In the genomic region with DNA sequence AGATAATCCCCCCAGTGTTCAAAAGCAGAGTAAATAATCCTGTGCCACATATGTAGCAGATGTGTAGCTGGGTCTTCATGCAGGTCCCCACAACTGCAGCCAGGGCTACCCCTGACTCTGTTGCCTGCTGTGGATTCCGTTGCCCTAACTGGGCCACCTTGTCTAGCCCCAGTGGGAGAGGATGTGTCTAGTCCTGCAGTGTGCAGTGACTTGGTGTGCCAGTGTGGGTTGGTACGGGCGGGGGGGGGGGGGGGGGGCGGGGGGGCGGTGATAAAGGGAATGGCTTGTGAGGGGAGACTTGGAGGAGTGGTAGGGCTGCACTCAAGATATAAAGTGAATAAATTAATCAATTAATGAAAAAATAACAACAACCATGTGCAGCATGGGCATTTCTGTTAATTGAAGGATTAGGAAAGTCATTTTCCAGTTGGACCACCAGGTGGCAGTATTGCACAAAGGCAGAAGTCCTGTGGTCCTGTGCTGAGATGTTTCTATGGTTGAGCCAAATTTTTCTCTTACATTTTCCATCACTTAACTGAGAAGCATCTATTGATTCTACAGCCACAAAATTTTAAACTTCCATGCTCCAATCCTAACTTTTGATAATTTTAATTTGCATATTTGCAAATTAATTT, we compare ENCODE assay signal across 8 mouse cellular contexts. TPM values are rescaled to one million over a fixed set of nuclear protein-coding genes. Genes with fewer than 3 reads are reported as not detected.
A peak's percentile ranks its signal among the peaks of the same experiment; 100 is the strongest.
DNase-seq lines count a peak whose midpoint lies in the region; ATAC-seq and TF ChIP-seq lines count a peak whose summit lies in the region.
"Had no signal": no experiment of that assay in that cellular context is flagged by ENCODE, and none has a peak within 500 bp of the region (broad histone marks: within the 10 kb centered on the region; RNA-seq: fewer than 3 reads in every experiment).

No protein-coding gene starts in this region.

- H3K27ac ChIP-seq in liver, adult 2 months (replicated peaks; ENCODE audit: insufficient read depth, low read depth, low read length), result no peak overlapping the region
- no peak overlapping the region for H3K27ac ChIP-seq in liver, embryonic 12.5 days

- no peaks in the 10 kb centered on the region for H3K9me3 ChIP-seq in liver, embryonic 12.5 days (replicated peaks)

- no peaks in the 10 kb centered on the region for H3K4me1 ChIP-seq in liver, adult 2 months (ENCODE audit: control insufficient read depth, insufficient read depth, low read length)
- H3K4me1 ChIP-seq in liver, embryonic 12.5 days, result no peaks in the 10 kb centered on the region
- no peaks in the 10 kb centered on the region for H3K4me1 ChIP-seq in lung, adult 2 months (ENCODE audit: control insufficient read depth, insufficient read depth, low read length)

- H3K79me2 ChIP-seq in liver, adult 2 months (ENCODE audit: control insufficient read depth, insufficient read depth, low read length), result no peaks in the 10 kb centered on the region

- no peaks in the 10 kb centered on the region for H3K27me3 ChIP-seq in liver, adult 2 months (ENCODE audit: control insufficient read depth, insufficient read depth, low read length)
- H3K27me3 ChIP-seq in liver, embryonic 12.5 days (replicated peaks), result no peaks in the 10 kb centered on the region

- TF ChIP-seq CTCF in liver, adult 2 months (IDR thresholded peaks at IDR 0.05; ENCODE audit: low read depth, low read length), result peak; percentile 48
- peak; percentile 56; the same call in 1 of the 2 replicates for TF ChIP-seq CTCF in lung, adult 2 months (IDR thresholded peaks at IDR 0.05; ENCODE audit: insufficient read depth, low read length)

- no peak for ATAC-seq in liver, embryonic 12.5 days
- ATAC-seq in inflammation-experienced regulatory T-cells, adult 6 months, result peak; percentile 65

- 36% methylated on average over 5 of the region's 5 CpGs for WGBS in liver, adult 2 months
- 60% methylated on average over 2 of the region's 5 CpGs for WGBS in liver, embryonic 12.5 days (ENCODE audit: insufficient replicate concordance)
- 16% methylated on average over 3 of the region's 5 CpGs for WGBS in lung, adult 2 months

- peak; percentile 38 for DNase-seq in liver, adult 2 months (ENCODE audit: extremely low read depth, low read depth, low spot score)
- peak; percentile 65 for DNase-seq in ZHBTc4 (ENCODE audit: low read depth, low spot score)
- peak; percentile 73 for DNase-seq in embryo, embryonic 10.5 days (ENCODE audit: low spot score)
- DNase-seq in lung, adult 2 months, result no peak
- peak; percentile 74 for DNase-seq in retina, postnatal 1 day

- no peak overlapping the region for H3K9ac ChIP-seq in liver, adult 2 months (ENCODE audit: low read depth, low read length)
- no peak overlapping the region for H3K9ac ChIP-seq in liver, embryonic 12.5 days

- no peak overlapping the region for H3K4me2 ChIP-seq in liver, embryonic 12.5 days

- H3K36me3 ChIP-seq in liver, adult 2 months (ENCODE audit: control insufficient read depth, insufficient read depth, low read length), result no peaks in the 10 kb centered on the region
- H3K36me3 ChIP-seq in liver, embryonic 12.5 days, result peaks cover 4% of the 10 kb centered on the region

- TF ChIP-seq POLR2A in liver, adult 2 months (IDR thresholded peaks at IDR 0.05; ENCODE audit: extremely low read depth, insufficient read depth, low read length), result no peak
- no peak for TF ChIP-seq POLR2A in lung, adult 2 months (IDR thresholded peaks at IDR 0.05; ENCODE audit: borderline replicate concordance, extremely low read depth, low read depth, low read length)

- no peak overlapping the region for H3K4me3 ChIP-seq in liver, adult 2 months (ENCODE audit: insufficient read depth, low read depth, low read length)
- no peak overlapping the region for H3K4me3 ChIP-seq in liver, embryonic 12.5 days
- no peak overlapping the region for H3K4me3 ChIP-seq in lung, adult 2 months (replicated peaks; ENCODE audit: extremely low read depth, low read depth, low read length)

RNA-seq across cellular contexts. Expression of a gene that starts 21.7 kb away (rescaled TPM):
- total RNA-seq in liver, adult 2 months (2014; rRNA removed), result 0.20 and 0.55 TPM in 2 replicates
- polyA plus RNA-seq in liver, adult 2 months (2012; rRNA removed), result not detected in 2 replicates
- 2.5 and 2.6 TPM in 2 replicates for polyA plus RNA-seq in liver, embryonic 12.5 days (2016; fragmentation: Nextera tagmentation; extraction: Ambion mirVana)
- polyA plus RNA-seq in inflammation-experienced regulatory T-cells, adult 6 months (2017; shearing (Covaris generic)), result 1 to 10 TPM in 2 of 3 experiments, under 1 TPM in 1; 0.92 to 8.6 (median 2.0) TPM
- polyA plus RNA-seq in lung, adult 2 months (2012; rRNA removed), result 4.6 and 6.8 TPM in 2 replicates

RNA-seq across cellular contexts. Expression of a gene that starts 22.7 kb away (rescaled TPM):
- not detected in 2 replicates for total RNA-seq in liver, adult 2 months (2014; rRNA removed)
- polyA plus RNA-seq in liver, adult 2 months (2012; rRNA removed), result not detected in 2 replicates
- polyA plus RNA-seq in liver, embryonic 12.5 days (2016; fragmentation: Nextera tagmentation; extraction: Ambion mirVana), result not detected in 2 replicates
- polyA plus RNA-seq in inflammation-experienced regulatory T-cells, adult 6 months (2017; shearing (Covaris generic)), result not detected
- not detected in 2 replicates for polyA plus RNA-seq in lung, adult 2 months (2012; rRNA removed)
- polyA plus RNA-seq: small intestine, adult 2 months had no signal
